Mouse (Mus musculus) midbrain, embryonic 14.5 days (tissue): Measurements from ENCODE around the gene Hspa12b. TPM values are rescaled to one million over a fixed set of nuclear protein-coding genes. Genes with fewer than 3 reads are reported as not detected.

Experiments used
- ATAC-seq: fragments of 200-750 bp; cut with Nextera tagmentation; 2 replicates; pipeline ENCODE4 v1.8.0; 2017; ENCODE audit warnings: moderate number of reproducible peaks, moderate library complexity; ENCODE audit not compliant: low FRiP score, low TSS enrichment
- DNase-seq: peaks from one replicate; pipeline ENCODE4 v3.0.0-alpha.2; 2015
- H3K27ac ChIP-seq: fragments of 300-500 bp; sonication (generic); replicated peaks from 2 replicates; pipeline ENCODE4 v1.5.1; 2014; ENCODE audit warnings: mild to moderate bottlenecking, low read depth, low read length, moderate library complexity
- H3K27me3 ChIP-seq: fragments of 300-500 bp; sonication (generic); 2 replicates; pipeline ENCODE4 v1.6.1; 2014; ENCODE audit warnings: low read length, control low read depth, mixed read lengths; ENCODE audit not compliant: control insufficient read depth, insufficient read depth
- H3K36me3 ChIP-seq: fragments of 300-500 bp; sonication (generic); 2 replicates; pipeline ENCODE4 v1.6.1; 2014; ENCODE audit warnings: low read length, control low read depth; ENCODE audit not compliant: control insufficient read depth, insufficient read depth
- H3K4me1 ChIP-seq: fragments of 300-500 bp; sonication (generic); 2 replicates; pipeline ENCODE4 v1.6.1; 2014; ENCODE audit warnings: mild to moderate bottlenecking, antibody characterized with exemption, low read length, control low read depth; ENCODE audit not compliant: control insufficient read depth, insufficient read depth
- H3K4me2 ChIP-seq: fragments of 300-500 bp; sonication (generic); 2 replicates; pipeline ENCODE4 v1.6.1; 2014; ENCODE audit warnings: mild to moderate bottlenecking, low read length, moderate library complexity
- H3K4me3 ChIP-seq: fragments of 300-500 bp; sonication (generic); replicated peaks from 2 replicates; pipeline ENCODE4 v1.5.1; 2014; ENCODE audit warnings: low read depth, low read length
- H3K9ac ChIP-seq: fragments of 300-500 bp; sonication (generic); replicated peaks from 2 replicates; pipeline ENCODE4 v1.6.1; 2014; ENCODE audit warnings: mild to moderate bottlenecking, low read length, moderate library complexity
- H3K9me3 ChIP-seq: fragments of 300-500 bp; sonication (generic); 2 replicates; pipeline ENCODE4 v1.6.1; 2016; ENCODE audit warnings: low read length, control low read depth, mixed read lengths; ENCODE audit not compliant: control insufficient read depth
- WGBS: fragments of 180-500 bp; shearing (Covaris S2); extraction: QIAGEN DNeasy Blood & Tissue Kit; methylation state at CpG from one replicate; pipeline ENCODE4 v1.1.7; 2014; 5-methylcytosine and 5-hydroxymethylcytosine counted together
- polyA plus RNA-seq: library from polyadenylated mRNA; unstranded; fragments of >200 nt; fragmentation: Nextera tagmentation; extraction: Ambion mirVana; gene quantifications from 2 replicates; pipeline ENCODE4 v1.2.1, GENCODE M21; 2014

Hspa12b gene
- polyA plus RNA-seq, 1 experiment from 2014 or later = 1.7 TPM

GRCm38 (mm10) chr2:131134381-131134780 is 7.3 kb downstream of the Hspa12b start:
- no peak overlapping the region for H3K27ac ChIP-seq
- no peak overlapping the region for H3K9ac ChIP-seq
- no peaks in the 10 kb centered on the region for H3K9me3 ChIP-seq
- H3K4me1 ChIP-seq = no peaks in the 10 kb centered on the region
- no peak overlapping the region for H3K4me2 ChIP-seq
- H3K36me3 ChIP-seq = no peaks in the 10 kb centered on the region
- H3K4me3 ChIP-seq = no peak overlapping the region
- H3K27me3 ChIP-seq = no peaks in the 10 kb centered on the region
- WGBS = 75% methylated on average over 1 of the region's 1 CpGs
- DNase-seq (no peak), ATAC-seq (no peak)

- H3K9ac ChIP-seq = no peak overlapping the region
- no peak overlapping the region for H3K27ac ChIP-seq
- no peaks in the 10 kb centered on the region for H3K27me3 ChIP-seq
- no peak overlapping the region for H3K4me2 ChIP-seq
- no peaks in the 10 kb centered on the region for H3K4me1 ChIP-seq
- H3K9me3 ChIP-seq = no peaks in the 10 kb centered on the region
- H3K36me3 ChIP-seq = no peaks in the 10 kb centered on the region
- DNase-seq (no peak), ATAC-seq (no peak)
- no peak overlapping the region for H3K4me3 ChIP-seq
- WGBS = 89% methylated on average over 8 of the region's 8 CpGs
Measured at GRCm38 (mm10) chr2:131134826-131135400, 7.8 kb downstream of the Hspa12b start.

GRCm38 (mm10) chr2:131135521-131136139 is 8.6 kb downstream of the Hspa12b start:
- WGBS = 81% methylated on average over 11 of the region's 11 CpGs
- Histone ChIP-seq H3K36me3 (no peaks in the 10 kb centered on the region), H3K4me1 (no peaks in the 10 kb centered on the region), H3K27me3 (no peaks in the 10 kb centered on the region), H3K4me3 (no peak overlapping the region), H3K9ac (no peak overlapping the region), H3K9me3 (no peaks in the 10 kb centered on the region), H3K27ac (no peak overlapping the region), H3K4me2 (no peak overlapping the region)
- DNase-seq (no peak), ATAC-seq (no peak)

- H3K4me1 ChIP-seq = 0 out of 2 replicates have a peak, but pooled peaks cover 3% of the 10 kb centered on the region
- ATAC-seq (no peak), DNase-seq (no peak)
- H3K27ac ChIP-seq = no peak overlapping the region
- no peak overlapping the region for H3K4me3 ChIP-seq
- no peak overlapping the region for H3K9ac ChIP-seq
- H3K27me3 ChIP-seq = no peaks in the 10 kb centered on the region
- no peak overlapping the region for H3K4me2 ChIP-seq
- 86% methylated on average over 4 of the region's 4 CpGs for WGBS
- H3K36me3 ChIP-seq = 0 out of 2 replicates have a peak, but pooled peaks cover under 1% of the 10 kb centered on the region
- H3K9me3 ChIP-seq = no peaks in the 10 kb centered on the region
Measured at GRCm38 (mm10) chr2:131138296-131138695, 11.2 kb downstream of the Hspa12b start.

- Histone ChIP-seq H3K36me3 (peaks cover 5% of the 10 kb centered on the region; the same call in 1 of the 2 replicates), H3K27me3 (no peaks in the 10 kb centered on the region), H3K4me3 (no peak overlapping the region), H3K9me3 (no peaks in the 10 kb centered on the region), H3K9ac (no peak overlapping the region), H3K4me1 (0 out of 2 replicates have a peak, but pooled peaks cover 3% of the 10 kb centered on the region), H3K4me2 (no peak overlapping the region), H3K27ac (no peak overlapping the region)
- no peak for ATAC-seq
- no peak for DNase-seq
- WGBS = 88% methylated on average over 7 of the region's 7 CpGs
Measured at GRCm38 (mm10) chr2:131138760-131139159, 11.7 kb downstream of the Hspa12b start.

- no peak overlapping the region for H3K27ac ChIP-seq
- no peak overlapping the region for H3K9ac ChIP-seq
- 0 out of 2 replicates have a peak, but pooled peaks cover 3% of the 10 kb centered on the region for H3K4me1 ChIP-seq
- no peaks in the 10 kb centered on the region for H3K9me3 ChIP-seq
- H3K27me3 ChIP-seq = no peaks in the 10 kb centered on the region
- no peak overlapping the region for H3K4me2 ChIP-seq
- DNase-seq = no peak
- WGBS = 90% methylated on average over 5 of the region's 5 CpGs
- H3K36me3 ChIP-seq = peaks cover 8% of the 10 kb centered on the region
- no peak overlapping the region for H3K4me3 ChIP-seq
- ATAC-seq = no peak
Measured at GRCm38 (mm10) chr2:131139287-131139686, 12.2 kb downstream of the Hspa12b start.

- Histone ChIP-seq H3K27me3 (no peaks in the 10 kb centered on the region), H3K4me1 (0 out of 2 replicates have a peak, but pooled peaks cover 3% of the 10 kb centered on the region), H3K27ac (no peak overlapping the region), H3K9me3 (no peaks in the 10 kb centered on the region), H3K4me3 (no peak overlapping the region), H3K4me2 (no peak overlapping the region), H3K9ac (no peak overlapping the region), H3K36me3 (peaks cover 15% of the 10 kb centered on the region)
- ATAC-seq = no peak
- 63% methylated on average over 5 of the region's 5 CpGs for WGBS
- no peak for DNase-seq
Measured at GRCm38 (mm10) chr2:131139886-131140532, 12.9 kb downstream of the Hspa12b start.

GRCm38 (mm10) chr2:131140533-131140905 is 13.4 kb downstream of the Hspa12b start:
- Histone ChIP-seq H3K4me1 (0 out of 2 replicates have a peak, but pooled peaks cover 3% of the 10 kb centered on the region), H3K27me3 (no peaks in the 10 kb centered on the region), H3K9me3 (no peaks in the 10 kb centered on the region), H3K4me2 (no peak overlapping the region), H3K9ac (no peak overlapping the region), H3K36me3 (peaks cover 20% of the 10 kb centered on the region), H3K4me3 (no peak overlapping the region), H3K27ac (no peak overlapping the region)
- no peak for ATAC-seq
- 71% methylated on average over 5 of the region's 5 CpGs for WGBS
- DNase-seq = no peak
